Mouse (Mus musculus) G1E (cell line): ENCODE data around the gene Slc7a10.

Source experiments
- CTCF ChIP-seq: IDR thresholded peaks from 2 replicates; pipeline ENCODE4 v1.5.1; 2012; ENCODE audit warnings: low read depth, low read length, inconsistent platforms, mixed read lengths
- GATA1 ChIP-seq: IDR thresholded peaks from 2 replicates; pipeline ENCODE4 v1.6.1; 2012; ENCODE audit warnings: borderline replicate concordance, low read length, inconsistent platforms, mixed read lengths

DNA sequence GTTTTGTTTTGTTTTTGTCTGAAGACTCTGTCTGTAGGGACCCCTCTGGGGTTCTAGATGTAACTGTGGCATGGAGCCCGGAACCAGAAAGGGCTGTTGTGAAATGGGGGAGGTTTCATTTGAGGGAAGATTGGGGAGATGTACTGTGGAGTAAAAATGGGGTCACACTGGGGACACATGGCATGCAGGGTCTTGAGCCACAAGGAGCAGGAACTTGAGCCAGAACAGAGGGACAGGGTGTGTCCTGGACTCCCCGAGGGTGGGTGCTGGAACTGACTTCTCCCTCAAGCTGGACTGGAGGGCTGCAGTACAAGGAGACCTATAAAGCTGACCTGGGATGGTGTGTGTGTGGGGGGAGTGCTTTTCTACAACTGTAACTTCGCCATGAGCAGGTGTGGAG lies 28.7 kb upstream of the Slc7a10 start:
- TF ChIP-seq CTCF: no peak
- TF ChIP-seq GATA1: no peak
